Mouse (Mus musculus): ENCODE measurements around the gene Cenpv.

- TF ChIP-seq CTCF (conservative IDR thresholded peaks at IDR 0.05; ENCODE audit: low read length): no peak
- TF ChIP-seq NANOG (IDR thresholded peaks at IDR 0.05; ENCODE audit: borderline replicate concordance, low read length): no peak
- no peak for TF ChIP-seq POU5F1 (IDR thresholded peaks at IDR 0.05; ENCODE audit: borderline replicate concordance, low read length)
These were observed 10.7 kb upstream of the Cenpv start for GRCm38 (mm10) chr11:62549782-62550181.
